In genomic region chr17:32904414-32904813, GRCm38 (mm10) we compare ENCODE assay signal across 11 mouse cellular contexts. TPM values are rescaled to one million over a fixed set of nuclear protein-coding genes. Genes with fewer than 3 reads are reported as not detected.
DNase-seq lines count a peak whose midpoint lies in the region; ATAC-seq and TF ChIP-seq lines count a peak whose summit lies in the region.
"Had no signal": no experiment of that assay in that cellular context is flagged by ENCODE, and none has a peak within 500 bp of the region (broad histone marks: within the 10 kb centered on the region; RNA-seq: fewer than 3 reads in every experiment).

No protein-coding gene starts in this region.

- H3K4me2 ChIP-seq in heart, postnatal 0 days (ENCODE audit: low read depth, low read length): no peak overlapping the region
- no peak overlapping the region for H3K4me2 ChIP-seq in midbrain, postnatal 0 days (ENCODE audit: low read depth, low read length, poor library complexity, severe bottlenecking)
- no peak overlapping the region for H3K4me2 ChIP-seq in midbrain, embryonic 15.5 days
- H3K4me2 ChIP-seq: limb, embryonic 15.5 days had no signal

- no peaks in the 10 kb centered on the region for H3K36me3 ChIP-seq in heart, postnatal 0 days (replicated peaks; ENCODE audit: control insufficient read depth, insufficient read depth, low read length)
- H3K36me3 ChIP-seq in midbrain, postnatal 0 days (ENCODE audit: insufficient read depth, low read length): no peaks in the 10 kb centered on the region
- H3K36me3 ChIP-seq in midbrain, embryonic 15.5 days (replicated peaks): no peaks in the 10 kb centered on the region
- H3K36me3 ChIP-seq: limb, embryonic 15.5 days had no signal

- ATAC-seq in heart, postnatal 0 days (ENCODE audit: insufficient read depth, low read depth): no peak
- no peak for ATAC-seq in midbrain, postnatal 0 days (ENCODE audit: low FRiP score)
- no peak for ATAC-seq in midbrain, embryonic 15.5 days (replicated peaks)

- TF ChIP-seq EP300 in heart, postnatal 0 days (IDR thresholded peaks at IDR 0.05; ENCODE audit: low read depth): no peak

- DNase-seq in heart, postnatal 0 days (ENCODE audit: low spot score): no peak
- no peak for DNase-seq in heart, postnatal 25 days (ENCODE audit: low spot score)
- peak; percentile 1 for DNase-seq in midbrain, postnatal 0 days (ENCODE audit: low spot score)
- peak; percentile 21 for DNase-seq in brain, adult 2 months (ENCODE audit: low read depth, low spot score)
- peak; percentile 18 for DNase-seq in thymus, postnatal 25 days
- DNase-seq in right cerebral cortex, adult 2 months (ENCODE audit: low spot score in 2 of 2): no peak
- DNase-seq in testis, postnatal 10 days (ENCODE audit: low spot score): no peak

- H3K27ac ChIP-seq in heart, postnatal 0 days (ENCODE audit: low read depth): no peak overlapping the region
- H3K27ac ChIP-seq in midbrain, postnatal 0 days (ENCODE audit: low read depth, low read length): no peak overlapping the region
- H3K27ac ChIP-seq in midbrain, embryonic 15.5 days: no peak overlapping the region
- H3K27ac ChIP-seq: limb, embryonic 15.5 days had no signal

- no peak overlapping the region for H3K4me3 ChIP-seq in heart, postnatal 0 days (ENCODE audit: low read depth, low read length)
- H3K4me3 ChIP-seq in midbrain, postnatal 0 days (ENCODE audit: low read depth, low read length): no peak overlapping the region
- no peak overlapping the region for H3K4me3 ChIP-seq in midbrain, embryonic 15.5 days
- H3K4me3 ChIP-seq: limb, embryonic 15.5 days had no signal

- intact Hi-C loops in heart, postnatal 25 days (cut with DNase I): loop anchor here (2.0 kb wide), 1 partner anchor 46 kb away; no protein-coding TSS in a partner anchor

- no peaks in the 10 kb centered on the region for H3K27me3 ChIP-seq in heart, postnatal 0 days (ENCODE audit: control insufficient read depth, insufficient read depth, low read length)
- H3K27me3 ChIP-seq in midbrain, postnatal 0 days (ENCODE audit: insufficient read depth, low read length): no peaks in the 10 kb centered on the region; the same call in 1 of the 2 replicates
- H3K27me3 ChIP-seq in midbrain, embryonic 15.5 days (replicated peaks): 0 out of 2 replicates have a peak, but pooled peaks cover 3% of the 10 kb centered on the region

- no peaks in the 10 kb centered on the region for H3K9me3 ChIP-seq in heart, postnatal 0 days (replicated peaks; ENCODE audit: control insufficient read depth, low read length)
- no peaks in the 10 kb centered on the region for H3K9me3 ChIP-seq in midbrain, postnatal 0 days (ENCODE audit: low read length)
- no peaks in the 10 kb centered on the region for H3K9me3 ChIP-seq in midbrain, embryonic 15.5 days
- H3K9me3 ChIP-seq: limb, embryonic 15.5 days had no signal

- H3K4me1 ChIP-seq in heart, postnatal 0 days (ENCODE audit: control insufficient read depth, insufficient read depth): no peaks in the 10 kb centered on the region
- no peaks in the 10 kb centered on the region for H3K4me1 ChIP-seq in midbrain, postnatal 0 days (ENCODE audit: insufficient read depth, low read length)
- no peaks in the 10 kb centered on the region for H3K4me1 ChIP-seq in midbrain, embryonic 15.5 days

- H3K9ac ChIP-seq in heart, postnatal 0 days (replicated peaks; ENCODE audit: low read depth, low read length): no peak overlapping the region
- no peak overlapping the region for H3K9ac ChIP-seq in midbrain, postnatal 0 days (replicated peaks; ENCODE audit: low read length, poor library complexity, severe bottlenecking)
- no peak overlapping the region for H3K9ac ChIP-seq in midbrain, embryonic 15.5 days
- H3K9ac ChIP-seq: limb, embryonic 15.5 days had no signal

- TF ChIP-seq CTCF in heart, postnatal 0 days (IDR thresholded peaks at IDR 0.05; ENCODE audit: low read depth): peak; percentile 30
- peak; percentile 57 for TF ChIP-seq CTCF in midbrain, postnatal 0 days (IDR thresholded peaks at IDR 0.05)

- WGBS in heart, postnatal 0 days: 41% methylated on average over 2 of the region's 2 CpGs
- WGBS in midbrain, postnatal 0 days: 60% methylated on average over 2 of the region's 2 CpGs
- WGBS in midbrain, embryonic 15.5 days: 68% methylated on average over 2 of the region's 2 CpGs

RNA-seq across cellular contexts. Expression of gene Cyp4f14, which starts 12.7 kb away (rescaled TPM):
- total RNA-seq in heart, postnatal 0 days (2014; rRNA removed; ENCODE audit: low replicate concordance): not detected in 2 replicates
- polyA plus RNA-seq in heart, postnatal 0 days (2015; fragmentation: Nextera tagmentation; extraction: Ambion mirVana): not detected in 2 replicates
- total RNA-seq in heart, postnatal 25 days (2021): not detected
- 1.2 TPM in 2 replicates for total RNA-seq in midbrain, postnatal 0 days (2014; rRNA removed)
- polyA plus RNA-seq in midbrain, postnatal 0 days (2015; fragmentation: Nextera tagmentation; extraction: Ambion mirVana): 0.56 and 0.77 TPM in 2 replicates
- polyA plus RNA-seq in midbrain, embryonic 15.5 days (2015; fragmentation: Nextera tagmentation; extraction: Ambion mirVana): 0.10 and 0.18 TPM in 2 replicates
- total RNA-seq: heart, postnatal 14 days; monocyte, adult 5-6 weeks had no signal
- polyA plus RNA-seq: limb, embryonic 15.5 days had no signal

RNA-seq across cellular contexts. Expression of gene Zfp870, which starts 13.0 kb away (rescaled TPM):
- 2.4 and 5.0 TPM in 2 replicates for total RNA-seq in heart, postnatal 0 days (2014; rRNA removed; ENCODE audit: low replicate concordance)
- 5.2 and 5.9 TPM in 2 replicates for polyA plus RNA-seq in heart, postnatal 0 days (2015; fragmentation: Nextera tagmentation; extraction: Ambion mirVana)
- 10 to 100 TPM in 1 of 2 experiments, 1 to 10 TPM in 1; 9.3 to 10.4 TPM for total RNA-seq in heart, postnatal 25 days (2021)
- 6.7 and 8.1 TPM in 2 replicates for total RNA-seq in midbrain, postnatal 0 days (2014; rRNA removed)
- polyA plus RNA-seq in midbrain, postnatal 0 days (2015; fragmentation: Nextera tagmentation; extraction: Ambion mirVana): 4.9 and 5.8 TPM in 2 replicates
- polyA plus RNA-seq in midbrain, embryonic 15.5 days (2015; fragmentation: Nextera tagmentation; extraction: Ambion mirVana): 7.4 and 7.9 TPM in 2 replicates

RNA-seq across cellular contexts. Expression of gene Cyp4f13, which starts 42.8 kb away (rescaled TPM):
- total RNA-seq in heart, postnatal 0 days (2014; rRNA removed; ENCODE audit: low replicate concordance): 4.8 and 27.1 TPM in 2 replicates
- polyA plus RNA-seq in heart, postnatal 0 days (2015; fragmentation: Nextera tagmentation; extraction: Ambion mirVana): 8.3 and 10.3 TPM in 2 replicates
- total RNA-seq in heart, postnatal 25 days (2021): 10 to 100 TPM; 10.9 to 12.3 TPM
- total RNA-seq in midbrain, postnatal 0 days (2014; rRNA removed): 8.9 and 15.1 TPM in 2 replicates
- 8.0 and 8.7 TPM in 2 replicates for polyA plus RNA-seq in midbrain, postnatal 0 days (2015; fragmentation: Nextera tagmentation; extraction: Ambion mirVana)
- 7.7 and 8.7 TPM in 2 replicates for polyA plus RNA-seq in midbrain, embryonic 15.5 days (2015; fragmentation: Nextera tagmentation; extraction: Ambion mirVana)

Comparison
In these comparisons a context has a peak if more than half of its experiments do, and no peak if none do; other contexts are left out.
1. DNase-seq: peak in midbrain, postnatal 0 days (single experiment), brain, adult 2 months (single experiment) and thymus, postnatal 25 days (single experiment); none in heart, postnatal 0 days (single experiment), heart, postnatal 25 days (single experiment), right cerebral cortex, adult 2 months (0 of 2) and testis, postnatal 10 days (single experiment).